Mouse (Mus musculus): ENCODE results near the gene Fv1.

Gene Fv1

GRCm38 (mm10) chr4:147886158-147886557, 17.4 kb downstream of the Fv1 start:
- DNase-seq: no peak

GRCm38 (mm10) chr4:147887277-147887676, 18.5 kb downstream of the Fv1 start:
- DNase-seq: no peak

DNA sequence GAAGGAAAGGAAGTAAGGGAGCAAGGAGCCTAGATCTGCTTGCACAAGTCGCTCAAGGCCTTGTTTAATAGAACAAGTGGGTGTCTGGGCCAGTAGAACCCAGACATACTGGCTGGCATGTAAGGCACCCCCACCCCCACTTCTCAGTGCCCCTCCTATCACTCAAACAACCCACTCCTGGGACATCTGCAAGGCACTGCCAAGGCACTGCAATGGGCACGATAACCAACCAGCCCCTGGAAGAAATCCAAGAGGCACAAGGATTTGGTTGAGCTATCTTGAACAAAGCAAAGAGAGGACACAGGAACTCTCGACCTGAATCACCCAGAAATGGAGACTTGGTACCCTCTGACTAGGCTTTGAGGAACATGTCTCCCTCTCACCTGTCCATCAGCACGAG, 19.5 kb downstream of the Fv1 start:
- DNase-seq: no peak

- DNase-seq: no peak
Measured at GRCm38 (mm10) chr4:147890341-147890740, 21.6 kb downstream of the Fv1 start.

DNA sequence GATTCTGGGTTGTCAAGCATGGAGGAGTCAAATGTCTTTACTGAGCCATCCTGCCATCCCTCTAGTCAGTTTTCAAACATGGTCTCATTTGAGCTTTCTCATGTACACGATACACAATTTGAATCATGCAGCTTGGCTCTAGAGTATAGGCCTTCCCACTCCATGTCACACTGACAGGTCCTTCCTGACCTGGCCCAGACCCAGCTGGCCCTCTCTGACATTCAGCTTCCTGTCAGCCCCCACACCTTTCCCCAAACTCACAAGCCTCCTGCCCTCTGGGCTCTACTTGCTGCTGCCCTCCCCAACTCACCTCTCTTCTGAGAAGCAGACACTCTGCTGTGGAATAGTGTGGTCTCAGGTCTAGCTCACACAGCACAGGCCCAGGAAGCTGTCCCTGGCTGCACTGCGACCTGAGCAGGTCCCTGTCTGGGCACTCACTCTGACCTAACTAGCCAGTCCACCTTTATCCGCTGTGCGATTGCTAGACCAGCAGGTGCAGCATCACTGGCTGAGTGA, 27.1 kb downstream of the Fv1 start:
- no peak for DNase-seq

DNA sequence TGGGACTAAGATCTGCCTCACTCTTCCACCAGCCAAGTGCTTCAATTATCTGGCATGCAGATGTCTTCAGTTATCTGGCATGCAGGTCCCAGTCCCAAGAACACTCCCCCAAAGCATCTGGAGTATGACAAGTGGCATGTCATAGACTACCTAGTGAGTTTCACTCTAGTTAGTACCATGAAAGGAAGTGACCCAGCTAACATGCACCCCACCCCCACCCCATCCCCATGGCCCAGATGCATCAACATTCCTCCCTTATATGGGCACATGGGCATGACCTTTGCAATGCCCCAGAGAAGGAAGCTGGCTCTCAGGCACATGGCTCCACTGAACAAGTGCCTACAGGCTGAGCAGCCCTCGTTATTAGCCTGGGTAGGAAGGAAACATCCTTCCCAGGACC, 27.6 kb downstream of the Fv1 start:
- DNase-seq: no peak

- DNase-seq: no peak
Measured at GRCm38 (mm10) chr4:147897348-147897747, 28.6 kb downstream of the Fv1 start.

- DNase-seq: peak; percentile 34
Measured at GRCm38 (mm10) chr4:147900452-147900851, 31.7 kb downstream of the Fv1 start.

DNA sequence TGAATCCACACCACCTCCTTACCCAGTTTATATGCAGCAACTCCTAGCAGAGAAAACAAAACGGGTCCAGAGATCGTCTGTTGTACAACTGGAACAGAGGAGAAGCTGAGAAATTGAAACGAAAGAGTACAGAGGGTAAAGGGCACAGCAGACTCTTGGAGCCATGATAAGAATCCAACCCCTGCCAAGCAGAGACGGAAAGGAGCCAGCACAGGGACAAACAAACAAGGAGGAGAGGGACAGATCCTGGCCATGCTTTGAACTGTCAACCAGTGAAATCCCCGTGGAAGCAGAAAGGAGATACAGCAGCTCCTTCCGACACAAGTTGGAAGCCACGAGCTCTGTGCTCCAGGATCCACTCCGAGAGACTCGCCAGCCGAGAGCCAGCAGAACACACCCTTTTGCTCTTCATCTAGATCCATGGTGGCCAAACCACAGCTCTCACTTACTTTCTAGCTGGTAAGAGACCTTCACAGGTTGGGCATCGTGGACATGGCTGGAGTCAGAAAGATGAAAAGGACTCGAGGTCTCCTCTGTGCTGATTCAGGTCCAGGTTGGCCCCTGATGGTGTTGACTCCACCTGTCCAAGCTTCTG, 34.2 kb downstream of the Fv1 start:
- peak; percentile 64 for DNase-seq

DNA sequence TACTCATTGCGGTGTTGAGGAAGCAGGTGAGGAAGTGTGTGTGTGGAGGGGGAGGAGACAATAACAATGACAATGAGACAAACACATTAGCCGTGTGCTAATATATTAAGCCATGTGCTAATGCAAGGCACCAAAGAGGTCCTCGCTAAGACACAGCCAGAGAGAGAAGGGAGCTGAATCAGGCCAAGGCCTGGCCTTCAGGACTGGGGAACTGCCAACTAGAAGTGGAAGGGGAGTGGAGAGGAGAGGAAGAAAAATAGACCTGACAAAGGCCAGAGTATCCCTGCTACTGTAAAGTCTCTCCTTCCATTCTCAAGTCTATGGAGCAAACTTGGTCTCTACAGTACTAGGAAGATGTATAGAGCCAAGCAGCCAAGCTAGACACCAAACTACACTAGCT, 34.8 kb downstream of the Fv1 start:
- no peak for DNase-seq

DNA sequence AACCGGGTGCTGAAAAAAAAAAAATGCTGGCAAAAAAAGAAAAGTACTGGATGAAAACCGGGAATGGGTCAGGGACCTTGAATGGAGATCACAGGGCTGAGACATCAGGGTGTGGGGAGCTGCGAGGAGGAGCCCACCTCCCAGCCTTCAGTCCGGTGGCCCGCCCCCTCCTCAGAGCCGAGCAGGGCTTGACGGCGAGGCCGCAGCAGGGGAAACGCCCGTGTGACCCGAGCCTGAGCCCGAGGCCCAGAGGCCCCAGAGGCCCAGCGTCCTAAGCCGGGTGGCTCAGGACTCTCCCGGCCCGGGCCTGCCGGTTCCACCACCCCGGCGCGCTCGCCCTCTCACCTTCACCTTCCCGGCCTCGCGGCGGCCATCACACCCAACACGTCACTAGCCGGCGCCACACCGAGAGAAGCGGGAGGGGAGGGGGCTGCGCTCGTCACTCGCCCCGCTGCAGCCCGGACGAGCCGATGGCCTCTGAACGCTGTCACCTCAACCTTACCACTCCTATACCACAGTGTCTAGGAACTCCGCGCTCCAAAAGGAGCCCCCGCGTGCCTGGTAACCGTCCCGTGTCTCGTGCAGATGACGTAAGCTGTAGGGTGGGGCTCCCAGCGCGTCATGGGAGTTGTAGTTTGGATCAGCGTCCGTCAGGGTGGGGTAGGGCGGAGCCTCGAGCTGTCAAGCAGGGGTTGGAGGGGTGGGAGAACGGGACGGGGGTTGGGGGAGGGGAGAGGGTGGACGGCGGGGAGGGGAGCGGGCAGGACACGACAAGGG, 35.7 kb downstream of the Fv1 start, which contains the start of gene Mfn2:
TSS of gene Mfn2 (minus strand) at position 392 of the 777 bp plus-strand sequence.
- DNase-seq: peak; percentile 94

- no peak for DNase-seq
Measured at GRCm38 (mm10) chr4:147905090-147905659, 36.4 kb downstream of the Fv1 start.

DNA sequence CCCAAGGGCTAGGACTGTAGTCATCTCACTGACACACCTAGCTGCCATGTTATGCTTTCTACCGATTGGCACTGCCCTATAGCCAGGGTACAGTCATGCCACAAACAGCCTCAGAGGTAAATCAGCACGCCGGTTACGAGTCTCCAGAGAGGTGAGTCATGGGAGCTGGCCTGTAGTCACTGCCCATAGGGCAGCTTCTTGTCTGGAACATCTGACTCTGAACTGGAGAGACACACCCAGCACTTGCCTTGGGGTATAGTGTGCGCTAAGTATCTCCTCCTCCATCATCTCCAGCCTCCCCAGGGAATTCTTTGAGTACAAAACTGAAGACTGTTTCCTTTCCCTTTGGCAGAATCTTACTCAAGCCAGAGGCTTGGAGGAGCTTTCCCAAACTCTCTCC, 37.5 kb downstream of the Fv1 start:
- no peak for DNase-seq

GRCm38 (mm10) chr4:147909486-147909885, 40.7 kb downstream of the Fv1 start:
- DNase-seq: no peak

- DNase-seq: peak; percentile 77
Measured at GRCm38 (mm10) chr4:147918459-147919121, 49.8 kb downstream of the Fv1 start.
